Mouse (Mus musculus): Measurements from ENCODE around the gene Dlgap1. TPM values are rescaled to one million over a fixed set of nuclear protein-coding genes. Genes with fewer than 3 reads are reported as not detected.

Gene Dlgap1
- polyA plus RNA-seq, 1 experiment from 2014 or later, result 0.08 TPM

DNA sequence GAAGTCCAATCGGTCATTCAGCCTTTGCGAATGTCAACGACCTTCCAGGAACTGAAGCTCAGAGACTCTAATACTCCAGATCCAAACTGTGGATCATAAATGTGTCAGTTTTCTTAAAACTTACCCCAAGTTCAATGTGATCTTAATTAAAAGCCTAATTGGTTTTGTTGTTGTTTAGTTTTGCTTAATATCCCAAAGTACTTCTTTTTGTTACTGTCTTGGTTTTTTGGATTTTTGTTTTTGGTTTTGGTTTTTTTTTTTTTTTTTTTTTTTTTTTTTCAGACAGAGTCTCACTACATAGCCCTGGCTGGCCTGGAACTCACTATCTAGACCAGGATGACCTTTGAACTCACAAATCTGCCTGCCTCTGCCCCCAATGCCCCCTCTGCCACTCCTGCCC is 765.9 kb downstream of the Dlgap1 start:
- no peak overlapping the region for H3K9ac ChIP-seq
- WGBS (ENCODE audit: insufficient replicate concordance), result 79% methylated on average over 3 of the region's 3 CpGs
- no peaks in the 10 kb centered on the region for H3K36me3 ChIP-seq
- no peaks in the 10 kb centered on the region for H3K27me3 ChIP-seq (replicated peaks)
- no peaks in the 10 kb centered on the region for H3K9me3 ChIP-seq (replicated peaks)
- H3K4me1 ChIP-seq, result no peaks in the 10 kb centered on the region
- no peak overlapping the region for H3K27ac ChIP-seq
- no peak overlapping the region for H3K4me2 ChIP-seq
- no peak overlapping the region for H3K4me3 ChIP-seq
- no peak for ATAC-seq

GRCm38 (mm10) chr17:70735396-70735795 is 766.5 kb downstream of the Dlgap1 start:
- Histone ChIP-seq H3K4me1 (no peaks in the 10 kb centered on the region), H3K9ac (no peak overlapping the region), H3K9me3 (replicated peaks) (no peaks in the 10 kb centered on the region), H3K4me3 (no peak overlapping the region), H3K27ac (no peak overlapping the region), H3K36me3 (no peaks in the 10 kb centered on the region), H3K27me3 (replicated peaks) (no peaks in the 10 kb centered on the region), H3K4me2 (no peak overlapping the region)
- WGBS (ENCODE audit: insufficient replicate concordance), result 51% methylated on average over 3 of the region's 3 CpGs
- no peak for ATAC-seq

DNA sequence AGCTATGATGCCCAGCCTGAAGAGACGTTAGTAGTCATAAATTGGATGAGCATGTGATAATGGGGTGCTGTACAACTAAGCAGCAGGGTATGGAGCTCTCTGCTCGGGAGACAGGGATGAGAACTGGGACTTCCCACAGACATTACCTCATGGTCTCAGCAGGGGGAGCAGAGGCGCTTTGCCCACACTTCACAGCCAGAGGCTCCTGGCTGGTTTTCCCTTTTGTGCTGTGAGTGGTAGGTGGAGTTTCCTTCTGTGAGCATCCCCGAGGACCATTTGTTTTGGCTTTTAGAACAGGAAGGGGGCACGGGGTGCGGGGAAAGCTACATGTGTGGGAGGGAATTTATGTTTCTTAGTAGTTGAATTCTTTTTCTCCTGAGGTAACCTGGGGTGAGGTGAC is 768.6 kb downstream of the Dlgap1 start:
- no peak for ATAC-seq
- WGBS (ENCODE audit: insufficient replicate concordance), result 4% methylated on average over 6 of the region's 6 CpGs
- Histone ChIP-seq H3K4me1 (no peaks in the 10 kb centered on the region), H3K4me2 (peak overlapping the region; percentile 45), H3K27ac (no peak overlapping the region), H3K9ac (no peak overlapping the region), H3K9me3 (replicated peaks) (no peaks in the 10 kb centered on the region), H3K4me3 (no peak overlapping the region), H3K27me3 (replicated peaks) (no peaks in the 10 kb centered on the region), H3K36me3 (no peaks in the 10 kb centered on the region)

- Histone ChIP-seq H3K4me1 (no peaks in the 10 kb centered on the region), H3K27me3 (replicated peaks) (no peaks in the 10 kb centered on the region), H3K9me3 (replicated peaks) (no peaks in the 10 kb centered on the region), H3K27ac (no peak overlapping the region), H3K4me2 (peak overlapping the region; percentile 45), H3K4me3 (no peak overlapping the region), H3K9ac (peak overlapping the region; percentile 24; the same call in 1 of the 2 replicates), H3K36me3 (no peaks in the 10 kb centered on the region)
- ATAC-seq, result peak; percentile 72
- 1% methylated on average over 17 of the region's 17 CpGs for WGBS (ENCODE audit: insufficient replicate concordance)
Observed at GRCm38 (mm10) chr17:70738168-70738854, 769.4 kb downstream of the Dlgap1 start.

- H3K4me2 ChIP-seq, result no peak overlapping the region
- no peak overlapping the region for H3K4me3 ChIP-seq
- no peak overlapping the region for H3K9ac ChIP-seq
- H3K4me1 ChIP-seq, result no peaks in the 10 kb centered on the region
- no peak overlapping the region for H3K27ac ChIP-seq
- WGBS (ENCODE audit: insufficient replicate concordance), result 46% methylated on average over 6 of the region's 6 CpGs
- H3K9me3 ChIP-seq (replicated peaks), result no peaks in the 10 kb centered on the region
- no peaks in the 10 kb centered on the region for H3K27me3 ChIP-seq (replicated peaks)
- no peak for ATAC-seq
- no peaks in the 10 kb centered on the region for H3K36me3 ChIP-seq
Observed at GRCm38 (mm10) chr17:70739346-70739745, 770.5 kb downstream of the Dlgap1 start.

GRCm38 (mm10) chr17:70741696-70742095 is 772.8 kb downstream of the Dlgap1 start:
- WGBS (ENCODE audit: insufficient replicate concordance), result 69% methylated on average over 1 of the region's 1 CpGs
- Histone ChIP-seq H3K27me3 (replicated peaks) (peaks cover 10% of the 10 kb centered on the region), H3K4me1 (0 out of 2 replicates have a peak, but pooled peaks cover 2% of the 10 kb centered on the region), H3K36me3 (no peaks in the 10 kb centered on the region), H3K9me3 (replicated peaks) (no peaks in the 10 kb centered on the region), H3K27ac (no peak overlapping the region), H3K4me2 (no peak overlapping the region), H3K4me3 (no peak overlapping the region), H3K9ac (no peak overlapping the region)
- ATAC-seq, result no peak

- Histone ChIP-seq H3K27ac (no peak overlapping the region), H3K36me3 (no peaks in the 10 kb centered on the region), H3K4me3 (no peak overlapping the region), H3K9ac (no peak overlapping the region), H3K27me3 (replicated peaks) (peaks cover 38% of the 10 kb centered on the region), H3K9me3 (replicated peaks) (no peaks in the 10 kb centered on the region), H3K4me2 (no peak overlapping the region), H3K4me1 (0 out of 2 replicates have a peak, but pooled peaks cover 6% of the 10 kb centered on the region)
- no peak for ATAC-seq
- WGBS (ENCODE audit: insufficient replicate concordance), result 69% methylated on average over 5 of the region's 5 CpGs
Observed at GRCm38 (mm10) chr17:70744570-70745153, 775.8 kb downstream of the Dlgap1 start.

DNA sequence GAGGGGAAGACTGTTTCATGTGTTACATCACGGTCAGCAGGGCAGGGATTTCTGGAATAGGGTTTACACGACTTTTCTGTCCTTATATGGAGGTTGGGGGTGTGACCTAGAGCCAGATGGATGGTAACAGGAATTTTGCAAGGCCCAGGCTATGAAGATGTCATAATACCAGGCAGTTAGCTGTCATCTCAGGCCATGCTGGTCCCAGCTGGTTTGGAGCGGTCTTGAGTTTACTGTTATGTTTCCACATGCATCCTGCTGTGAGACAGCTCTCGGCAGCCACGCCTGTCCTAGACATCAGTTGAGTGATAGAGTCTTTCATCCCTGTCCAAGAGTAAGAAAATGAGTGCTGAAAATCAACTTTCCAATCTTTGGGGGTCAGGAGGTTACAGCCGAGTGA is 776.5 kb downstream of the Dlgap1 start:
- H3K36me3 ChIP-seq, result no peaks in the 10 kb centered on the region
- no peak for ATAC-seq
- 0 out of 2 replicates have a peak, but pooled peaks cover 6% of the 10 kb centered on the region for H3K4me1 ChIP-seq
- no peak overlapping the region for H3K27ac ChIP-seq
- H3K4me3 ChIP-seq, result no peak overlapping the region
- no peak overlapping the region for H3K4me2 ChIP-seq
- WGBS (ENCODE audit: insufficient replicate concordance), result 62% methylated on average over 6 of the region's 6 CpGs
- peaks cover 44% of the 10 kb centered on the region for H3K27me3 ChIP-seq (replicated peaks)
- H3K9ac ChIP-seq, result no peak overlapping the region
- no peaks in the 10 kb centered on the region for H3K9me3 ChIP-seq (replicated peaks)

GRCm38 (mm10) chr17:70746379-70747079 is 777.7 kb downstream of the Dlgap1 start:
- Histone ChIP-seq H3K36me3 (no peaks in the 10 kb centered on the region), H3K9ac (no peak overlapping the region), H3K4me1 (0 out of 2 replicates have a peak, but pooled peaks cover 6% of the 10 kb centered on the region), H3K4me3 (no peak overlapping the region), H3K4me2 (no peak overlapping the region), H3K9me3 (replicated peaks) (no peaks in the 10 kb centered on the region), H3K27ac (no peak overlapping the region), H3K27me3 (replicated peaks) (peaks cover 56% of the 10 kb centered on the region)
- WGBS (ENCODE audit: insufficient replicate concordance), result 49% methylated on average over 9 of the region's 9 CpGs
- ATAC-seq, result no peak

- H3K27ac ChIP-seq, result peak overlapping the region; percentile 22; the same call in 1 of the 2 replicates
- H3K4me2 ChIP-seq, result peak overlapping the region; percentile 43
- H3K9ac ChIP-seq, result no peak overlapping the region
- ATAC-seq, result no peak
- H3K36me3 ChIP-seq, result no peaks in the 10 kb centered on the region
- peaks cover 64% of the 10 kb centered on the region for H3K27me3 ChIP-seq (replicated peaks)
- 0 out of 2 replicates have a peak, but pooled peaks cover 6% of the 10 kb centered on the region for H3K4me1 ChIP-seq
- peak overlapping the region; percentile 13 for H3K4me3 ChIP-seq
- no peaks in the 10 kb centered on the region for H3K9me3 ChIP-seq (replicated peaks)
- 1% methylated on average over 23 of the region's 23 CpGs for WGBS (ENCODE audit: insufficient replicate concordance)
Observed at GRCm38 (mm10) chr17:70747731-70748475, 779.0 kb downstream of the Dlgap1 start.

- Histone ChIP-seq H3K4me2 (peak overlapping the region; percentile 43), H3K4me3 (peak overlapping the region; percentile 13; the same call in 1 of the 2 replicates), H3K27me3 (replicated peaks) (peaks cover 64% of the 10 kb centered on the region), H3K4me1 (0 out of 2 replicates have a peak, but pooled peaks cover 6% of the 10 kb centered on the region), H3K27ac (0 out of 2 replicates have a peak overlapping the region, but pooled peaks have one; percentile 22), H3K9ac (no peak overlapping the region), H3K9me3 (replicated peaks) (no peaks in the 10 kb centered on the region), H3K36me3 (no peaks in the 10 kb centered on the region)
- WGBS (ENCODE audit: insufficient replicate concordance), result 11% methylated on average over 10 of the region's 10 CpGs
- no peak for ATAC-seq
Observed at GRCm38 (mm10) chr17:70748476-70748830, 779.6 kb downstream of the Dlgap1 start.
